Mouse (Mus musculus): ENCODE results near the gene Mecom. TPM values are rescaled to one million over a fixed set of nuclear protein-coding genes. Genes with fewer than 3 reads are reported as not detected.
"Not testable (repeated sequence)": the region's sequence is repeated elsewhere in the genome, so short reads cannot be mapped to it uniquely, and the experiment has no call there.

Mecom gene
- polyA plus RNA-seq, 1 experiment from 2014 or later = 22.4 TPM

DNA sequence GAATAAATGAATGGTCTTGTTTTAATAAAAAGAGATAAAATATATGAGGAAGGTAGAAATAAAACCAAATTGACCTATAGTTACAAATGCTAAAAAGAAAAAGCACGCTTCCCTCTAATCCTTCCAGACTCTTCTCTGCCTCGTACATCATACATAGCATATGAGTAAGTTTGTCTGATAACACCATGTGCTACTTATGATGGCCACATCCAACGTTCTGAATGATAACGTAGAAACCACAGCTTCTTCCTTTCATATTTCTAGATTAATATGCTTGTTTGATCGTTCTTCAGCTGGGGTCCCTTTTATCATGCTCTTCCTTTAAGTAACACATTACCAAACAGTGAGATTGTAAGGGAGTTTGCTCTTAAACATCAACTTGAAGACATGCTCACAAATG is 310.3 kb downstream of the Mecom start:
- Histone ChIP-seq H3K4me2 (replicated peaks; ENCODE audit: low read depth, low read length) (no peak overlapping the region), H3K4me1 (ENCODE audit: insufficient read depth, low read depth, low read length) (no peaks in the 10 kb centered on the region), H3K9me3 (ENCODE audit: low read length) (no peaks in the 10 kb centered on the region), H3K27ac (ENCODE audit: low read length) (no peak overlapping the region), H3K9ac (replicated peaks; ENCODE audit: low read depth) (no peak overlapping the region), H3K4me3 (ENCODE audit: low read depth, low read length) (no peak overlapping the region), H3K36me3 (ENCODE audit: insufficient read depth, low read length) (no peaks in the 10 kb centered on the region), H3K27me3 (replicated peaks; ENCODE audit: insufficient read depth, low read length) (no peaks in the 10 kb centered on the region)
- DNase-seq (ENCODE audit: low spot score) (no peak), ATAC-seq (no peak)
- WGBS = 80% methylated on average over 5 of the region's 5 CpGs
- no peak for TF ChIP-seq EP300 (IDR thresholded peaks at IDR 0.05)
- no peak for TF ChIP-seq CTCF (IDR thresholded peaks at IDR 0.05)

DNA sequence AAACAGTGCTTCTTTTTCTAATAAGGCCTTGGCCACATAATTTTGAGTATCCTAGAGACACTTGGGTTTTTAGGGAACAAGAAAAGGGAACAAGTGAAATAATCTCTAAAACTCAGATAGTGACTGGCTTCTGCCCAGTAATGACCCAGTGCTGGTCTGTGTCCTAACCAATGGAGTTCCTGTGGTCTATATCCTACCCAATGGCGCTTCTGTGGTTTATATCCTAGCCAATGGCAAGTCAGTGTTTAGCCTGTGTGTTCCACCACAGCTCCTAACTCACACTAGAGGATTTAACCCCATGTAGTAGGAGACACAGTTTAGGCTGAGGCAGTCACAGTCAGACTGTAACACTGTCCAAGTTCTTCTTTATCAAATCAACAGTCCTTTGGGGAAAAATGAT is 313.8 kb downstream of the Mecom start:
- H3K27ac ChIP-seq (ENCODE audit: low read length) = no peak overlapping the region

DNA sequence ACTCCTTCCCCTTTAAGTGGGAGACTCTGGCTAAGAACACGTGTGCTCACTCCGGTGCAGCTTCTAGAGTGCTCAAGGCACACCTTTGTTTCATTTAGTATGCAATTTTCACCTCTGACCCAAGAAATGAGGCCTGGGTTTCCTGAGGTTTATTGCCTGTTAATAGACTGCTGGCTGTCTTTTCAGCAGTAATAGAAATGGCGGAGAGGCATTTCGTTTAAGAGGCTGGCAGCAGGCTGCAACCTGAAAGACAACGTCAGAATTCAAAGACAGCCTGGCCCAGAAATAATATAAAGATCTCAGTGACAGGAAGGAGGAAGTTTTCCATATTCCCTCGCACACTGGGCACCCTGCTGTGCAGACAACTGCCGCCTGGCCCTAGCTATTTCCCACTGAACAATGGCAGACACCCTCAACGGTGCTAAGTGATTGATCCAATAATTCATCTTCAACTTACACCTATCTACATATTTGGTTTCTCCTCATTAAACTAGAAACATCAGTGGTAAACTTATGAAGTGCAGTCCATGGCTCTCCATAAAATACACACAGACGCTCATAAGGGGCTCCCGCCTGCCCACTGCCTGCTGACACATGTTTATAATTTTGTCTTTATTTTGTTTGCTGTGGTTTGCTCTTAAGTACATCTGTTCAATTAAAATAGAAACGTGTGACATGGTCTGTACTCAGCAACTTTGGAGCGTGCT is 319.7 kb downstream of the Mecom start:
- Histone ChIP-seq H3K4me3 (ENCODE audit: low read depth, low read length) (no peak overlapping the region), H3K4me2 (replicated peaks; ENCODE audit: low read depth, low read length) (no peak overlapping the region), H3K27ac (ENCODE audit: low read length) (peak overlapping the region; percentile 12; the same call in 1 of the 2 replicates), H3K36me3 (ENCODE audit: insufficient read depth, low read length) (no peaks in the 10 kb centered on the region), H3K9ac (replicated peaks; ENCODE audit: low read depth) (no peak overlapping the region), H3K9me3 (ENCODE audit: low read length) (no peaks in the 10 kb centered on the region), H3K27me3 (replicated peaks; ENCODE audit: insufficient read depth, low read length) (no peaks in the 10 kb centered on the region), H3K4me1 (ENCODE audit: insufficient read depth, low read depth, low read length) (no peaks in the 10 kb centered on the region)
- TF ChIP-seq CTCF (IDR thresholded peaks at IDR 0.05) (no peak), EP300 (IDR thresholded peaks at IDR 0.05) (no peak)
- DNase-seq (ENCODE audit: low spot score) (peak; percentile 47), ATAC-seq (peak; percentile 49; the same call in 1 of the 2 replicates)
- WGBS = 39% methylated on average over 12 of the region's 12 CpGs

More for the DNA sequence above, 313.8 kb downstream of the Mecom start:
- DNase-seq (ENCODE audit: low spot score) (no peak), ATAC-seq (no peak)
- H3K9me3 ChIP-seq (ENCODE audit: low read length) = no peaks in the 10 kb centered on the region
- H3K4me2 ChIP-seq (replicated peaks; ENCODE audit: low read depth, low read length) = no peak overlapping the region
- TF ChIP-seq CTCF (IDR thresholded peaks at IDR 0.05) (no peak), EP300 (IDR thresholded peaks at IDR 0.05) (no peak)
- no peaks in the 10 kb centered on the region for H3K4me1 ChIP-seq (ENCODE audit: insufficient read depth, low read depth, low read length)
- H3K4me3 ChIP-seq (ENCODE audit: low read depth, low read length) = no peak overlapping the region
- no peaks in the 10 kb centered on the region for H3K27me3 ChIP-seq (replicated peaks; ENCODE audit: insufficient read depth, low read length)
- WGBS = 79% methylated on average over 1 of the region's 1 CpGs
- H3K36me3 ChIP-seq (ENCODE audit: insufficient read depth, low read length) = no peaks in the 10 kb centered on the region
- H3K9ac ChIP-seq (replicated peaks; ENCODE audit: low read depth) = no peak overlapping the region

DNA sequence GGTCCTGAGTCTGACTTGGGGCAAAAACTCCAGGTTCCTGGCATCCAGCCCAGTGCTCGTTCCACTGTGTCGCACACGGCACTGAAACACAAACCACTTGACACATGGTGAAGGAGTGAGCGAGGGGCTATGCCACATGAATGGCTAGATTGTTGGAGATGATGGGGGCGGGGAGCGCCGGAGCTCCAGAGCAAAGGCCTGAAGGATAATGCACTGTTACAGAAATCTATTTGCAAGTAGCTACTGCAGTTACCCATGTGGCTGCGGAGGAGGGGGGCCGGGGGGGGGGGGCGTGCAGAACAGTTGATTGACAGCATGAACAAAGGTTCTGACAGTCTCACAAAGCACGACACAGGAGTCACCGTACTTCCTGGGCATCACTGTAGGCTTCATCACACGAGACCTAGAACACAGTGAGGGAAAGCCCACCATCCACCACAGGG is 320.9 kb downstream of the Mecom start:
- peak; percentile 30 for DNase-seq (ENCODE audit: low spot score)
- no peak overlapping the region for H3K9ac ChIP-seq (replicated peaks; ENCODE audit: low read depth)
- no peaks in the 10 kb centered on the region for H3K36me3 ChIP-seq (ENCODE audit: insufficient read depth, low read length)
- peak; percentile 55; the same call in 1 of the 2 replicates for ATAC-seq
- TF ChIP-seq EP300 (IDR thresholded peaks at IDR 0.05) = no peak
- TF ChIP-seq CTCF (IDR thresholded peaks at IDR 0.05) = no peak
- no peak overlapping the region for H3K4me3 ChIP-seq (ENCODE audit: low read depth, low read length)
- H3K27ac ChIP-seq (ENCODE audit: low read length) = no peak overlapping the region
- no peaks in the 10 kb centered on the region for H3K4me1 ChIP-seq (ENCODE audit: insufficient read depth, low read depth, low read length)
- no peaks in the 10 kb centered on the region for H3K27me3 ChIP-seq (replicated peaks; ENCODE audit: insufficient read depth, low read length)
- H3K4me2 ChIP-seq (replicated peaks; ENCODE audit: low read depth, low read length) = no peak overlapping the region
- 44% methylated on average over 12 of the region's 13 CpGs for whole genome bisulfite sequencing
- H3K9me3 ChIP-seq (ENCODE audit: low read length) = no peaks in the 10 kb centered on the region

DNA sequence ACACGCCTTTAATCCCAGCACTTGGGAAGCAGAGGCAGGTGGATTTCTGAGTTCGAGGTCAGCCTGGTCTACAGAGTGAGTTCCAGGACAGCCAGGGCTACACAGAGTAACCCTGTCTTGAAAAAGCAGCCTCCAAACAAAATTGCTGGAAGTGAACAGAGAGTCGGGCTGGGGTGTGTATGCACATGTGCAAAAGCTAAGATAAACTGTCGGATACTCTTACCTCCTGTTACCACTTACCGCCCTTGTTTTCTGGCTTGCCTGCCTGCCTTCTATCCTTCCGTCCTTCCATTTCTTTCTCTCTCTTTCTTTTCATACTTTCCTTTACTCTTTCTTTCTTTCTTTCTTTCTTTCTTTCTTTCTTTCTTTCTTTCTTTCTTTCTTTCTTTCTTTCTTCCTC is 322.6 kb downstream of the Mecom start:
- DNase-seq (ENCODE audit: low spot score); H3K36me3 ChIP-seq (ENCODE audit: insufficient read depth, low read length); H3K9me3 ChIP-seq (ENCODE audit: low read length); H3K9ac ChIP-seq (replicated peaks; ENCODE audit: low read depth); H3K4me2 ChIP-seq (replicated peaks; ENCODE audit: low read depth, low read length); H3K27ac ChIP-seq (ENCODE audit: low read length); H3K4me1 ChIP-seq (ENCODE audit: insufficient read depth, low read depth, low read length); ATAC-seq; H3K27me3 ChIP-seq (replicated peaks; ENCODE audit: insufficient read depth, low read length); H3K4me3 ChIP-seq (ENCODE audit: low read depth, low read length): not testable (repeated sequence)
- 71% methylated on average over 6 of the region's 6 CpGs for whole genome bisulfite sequencing

DNA sequence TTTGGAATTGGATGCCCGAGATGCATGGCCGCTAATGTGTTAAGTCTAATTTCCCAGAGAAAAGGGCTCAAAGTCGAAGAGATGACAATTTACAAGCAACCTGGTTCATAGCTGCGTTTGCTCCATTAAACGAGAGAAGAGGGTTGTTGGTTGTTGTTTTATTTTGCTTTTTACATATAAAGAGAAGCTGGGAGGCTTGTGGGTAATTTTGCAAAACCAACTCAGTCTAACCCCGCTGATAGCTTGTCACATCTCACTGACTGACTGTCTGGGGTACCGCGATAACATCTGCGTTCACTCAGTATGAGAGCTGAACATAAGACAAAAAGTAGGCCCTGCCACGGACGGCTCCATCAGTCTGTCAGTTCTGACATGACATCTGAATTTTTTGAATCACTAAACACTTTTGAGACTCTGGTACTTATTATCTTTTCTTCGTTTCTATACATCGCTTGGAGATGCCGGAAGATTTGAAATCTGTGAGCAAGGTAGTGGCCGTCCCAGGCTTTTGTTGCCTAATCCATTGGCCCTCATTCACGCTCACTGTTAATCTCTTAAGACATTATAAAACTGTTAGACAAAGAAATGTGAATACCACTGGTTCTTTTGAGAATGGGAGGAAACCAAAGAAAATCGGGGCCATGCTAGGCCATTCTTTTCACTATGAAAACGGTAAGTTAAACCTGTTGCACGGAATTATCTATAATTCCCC is 327.0 kb downstream of the Mecom start:
- whole genome bisulfite sequencing = 78% methylated on average over 19 of the region's 19 CpGs
- no peak overlapping the region for H3K9ac ChIP-seq (replicated peaks; ENCODE audit: low read depth)

More for the DNA sequence above, 327.0 kb downstream of the Mecom start:
- H3K27me3 ChIP-seq (replicated peaks; ENCODE audit: insufficient read depth, low read length) = no peaks in the 10 kb centered on the region
- ATAC-seq (no peak), DNase-seq (ENCODE audit: low spot score) (no peak)
- H3K4me2 ChIP-seq (replicated peaks; ENCODE audit: low read depth, low read length) = no peak overlapping the region
- no peaks in the 10 kb centered on the region for H3K36me3 ChIP-seq (ENCODE audit: insufficient read depth, low read length)
- H3K4me3 ChIP-seq (ENCODE audit: low read depth, low read length) = no peak overlapping the region
- TF ChIP-seq CTCF (IDR thresholded peaks at IDR 0.05) = no peak
- no peak for TF ChIP-seq EP300 (IDR thresholded peaks at IDR 0.05)
- H3K4me1 ChIP-seq (ENCODE audit: insufficient read depth, low read depth, low read length) = peaks cover 5% of the 10 kb centered on the region; the same call in 1 of the 2 replicates
- no peaks in the 10 kb centered on the region for H3K9me3 ChIP-seq (ENCODE audit: low read length)
- H3K27ac ChIP-seq (ENCODE audit: low read length) = no peak overlapping the region
